In genomic region chr14:60830096-60830495, GRCm38 (mm10) we compare ENCODE assay signal across 25 mouse cellular contexts.
"Had no signal": no experiment of that assay in that cellular context is flagged by ENCODE, and none has a peak within 500 bp of the region (broad histone marks: within the 10 kb centered on the region; RNA-seq: fewer than 3 reads in every experiment).

No protein-coding gene starts in this region.

- H3K4me2 ChIP-seq: limb, embryonic 12.5 days; limb, embryonic 15.5 days; liver, embryonic 13.5 days; midbrain, embryonic 12.5 days; midbrain, embryonic 15.5 days; neural tube, embryonic 12.5 days; neural tube, embryonic 15.5 days had no signal

- DNase-seq: kidney, adult 18-20 months; kidney, adult 9 months; kidney, postnatal 14 days; kidney, postnatal 4 days; layer of hippocampus, adult 9-11 months; layer of hippocampus, postnatal 36 days; left cerebral cortex, postnatal 4 days; liver, embryonic 13.5 days; lung, adult 2 months; lung, postnatal 14 days; lung, postnatal 4 days; right cerebral cortex, adult 18-20 months; right cerebral cortex, postnatal 14 days; right cerebral cortex, postnatal 4 days; thymus, adult 2 months; thymus, postnatal 14 days; thymus, postnatal 4 days had no signal

- H3K4me3 ChIP-seq: left cerebral cortex, adult 2 months; limb, embryonic 12.5 days; limb, embryonic 15.5 days; liver, embryonic 13.5 days; midbrain, embryonic 12.5 days; midbrain, embryonic 15.5 days; neural tube, embryonic 12.5 days; neural tube, embryonic 15.5 days had no signal

- H3K4me1 ChIP-seq: limb, embryonic 12.5 days; limb, embryonic 15.5 days; liver, embryonic 13.5 days; midbrain, embryonic 12.5 days; midbrain, embryonic 15.5 days; neural tube, embryonic 12.5 days; neural tube, embryonic 15.5 days had no signal

- H3K27ac ChIP-seq: left cerebral cortex, adult 2 months; limb, embryonic 12.5 days; limb, embryonic 15.5 days; liver, embryonic 13.5 days; midbrain, embryonic 12.5 days; midbrain, embryonic 15.5 days; neural tube, embryonic 12.5 days; neural tube, embryonic 15.5 days; stomach, postnatal 0 days had no signal

- ATAC-seq: midbrain, embryonic 15.5 days had no signal

- H3K9me3 ChIP-seq: limb, embryonic 15.5 days; midbrain, embryonic 15.5 days; neural tube, embryonic 15.5 days had no signal

- H3K9ac ChIP-seq: limb, embryonic 12.5 days; limb, embryonic 15.5 days; liver, embryonic 13.5 days; midbrain, embryonic 12.5 days; midbrain, embryonic 15.5 days; neural tube, embryonic 12.5 days; neural tube, embryonic 15.5 days had no signal

- H3K27me3 ChIP-seq: limb, embryonic 12.5 days; limb, embryonic 15.5 days; liver, embryonic 13.5 days; midbrain, embryonic 12.5 days; midbrain, embryonic 15.5 days; neural tube, embryonic 12.5 days; neural tube, embryonic 15.5 days had no signal
